8 mouse cellular contexts compared by ENCODE assay signal in the genomic region with DNA sequence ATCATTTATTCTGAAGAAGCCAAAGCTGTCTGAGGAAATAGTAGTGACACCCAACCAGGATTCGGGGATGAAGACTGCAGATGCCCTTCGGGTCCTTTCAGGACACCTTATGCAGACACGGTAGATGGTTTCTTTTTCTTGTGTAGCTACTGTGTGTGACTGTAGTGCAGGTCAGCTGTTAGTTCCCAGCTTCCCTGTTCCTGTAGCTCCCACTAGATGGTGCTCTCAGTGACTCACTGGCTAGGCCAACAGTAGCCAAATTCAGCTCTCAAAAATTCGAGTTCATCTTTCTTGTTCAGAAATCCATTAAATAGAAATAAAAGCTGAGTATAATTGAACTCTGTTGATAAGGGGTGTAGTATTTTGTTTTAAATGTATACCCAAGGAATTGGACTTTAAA. TPM values are rescaled to one million over a fixed set of nuclear protein-coding genes. Genes with fewer than 3 reads are reported as not detected.
DNase-seq lines count a peak whose midpoint lies in the region; ATAC-seq lines count a peak whose summit lies in the region.
"Had no signal": no experiment of that assay in that cellular context is flagged by ENCODE, and none has a peak within 500 bp of the region (broad histone marks: within the 10 kb centered on the region; RNA-seq: fewer than 3 reads in every experiment).

No protein-coding gene starts in this region.

- peak; percentile 58 for DNase-seq in hindbrain, embryonic 14.5 days (ENCODE audit: low spot score)
- no peak for DNase-seq in hindbrain, embryonic 10.5 days (ENCODE audit: low spot score)
- DNase-seq in CD4-positive, CD25-positive, alpha-beta regulatory T cell, adult 2 months (ENCODE audit: low read depth, low spot score): peak; percentile 35
- DNase-seq in MN1 (ENCODE audit: low spot score): peak; percentile 46

- no peaks in the 10 kb centered on the region for H3K9me3 ChIP-seq in hindbrain, embryonic 14.5 days (ENCODE audit: control insufficient read depth, low read length)
- no peaks in the 10 kb centered on the region for H3K9me3 ChIP-seq in hindbrain, embryonic 10.5 days
- H3K9me3 ChIP-seq: limb, embryonic 13.5 days had no signal

- H3K27me3 ChIP-seq in hindbrain, embryonic 14.5 days (ENCODE audit: control insufficient read depth, insufficient read depth, low read length): no peaks in the 10 kb centered on the region
- no peaks in the 10 kb centered on the region for H3K27me3 ChIP-seq in hindbrain, embryonic 10.5 days (ENCODE audit: insufficient read depth, poor library complexity, severe bottlenecking)
- H3K27me3 ChIP-seq: limb, embryonic 13.5 days had no signal

- 0 out of 2 replicates have a peak, but pooled peaks have one; percentile 40 for ATAC-seq in hindbrain, embryonic 14.5 days (ENCODE audit: low FRiP score)
- ATAC-seq in granulocyte monocyte progenitor cell, adult 5-6 weeks (replicated peaks; ENCODE audit: poor library complexity, severe bottlenecking): peak; percentile 66; the same call in 1 of the 2 replicates
- peak; percentile 71; the same call in 1 of the 2 replicates for ATAC-seq in megakaryocyte-erythroid progenitor cell, adult 5-6 weeks (replicated peaks; ENCODE audit: low FRiP score, low TSS enrichment, poor library complexity, severe bottlenecking)
- no peak for ATAC-seq in erythroblast, adult 5-6 weeks (replicated peaks; ENCODE audit: low FRiP score, poor library complexity, severe bottlenecking)

- no peaks in the 10 kb centered on the region for H3K4me1 ChIP-seq in hindbrain, embryonic 14.5 days (replicated peaks; ENCODE audit: control insufficient read depth, insufficient read depth, low read length)
- no peaks in the 10 kb centered on the region for H3K4me1 ChIP-seq in hindbrain, embryonic 10.5 days (replicated peaks)
- H3K4me1 ChIP-seq: limb, embryonic 13.5 days had no signal

- H3K9ac ChIP-seq in hindbrain, embryonic 14.5 days: no peak overlapping the region
- H3K9ac ChIP-seq: limb, embryonic 13.5 days had no signal

- H3K4me2 ChIP-seq in hindbrain, embryonic 14.5 days (replicated peaks): no peak overlapping the region
- H3K4me2 ChIP-seq: limb, embryonic 13.5 days had no signal

- 78% methylated on average over 4 of the region's 4 CpGs for WGBS in hindbrain, embryonic 14.5 days
- 83% methylated on average over 4 of the region's 4 CpGs for WGBS in hindbrain, embryonic 10.5 days

- H3K36me3 ChIP-seq in hindbrain, embryonic 14.5 days (replicated peaks; ENCODE audit: control insufficient read depth, insufficient read depth): peaks cover 92% of the 10 kb centered on the region
- H3K36me3 ChIP-seq in hindbrain, embryonic 10.5 days: peaks cover 98% of the 10 kb centered on the region

- no peak overlapping the region for H3K27ac ChIP-seq in hindbrain, embryonic 14.5 days
- no peak overlapping the region for H3K27ac ChIP-seq in hindbrain, embryonic 10.5 days
- H3K27ac ChIP-seq: limb, embryonic 13.5 days had no signal

- H3K4me3 ChIP-seq in hindbrain, embryonic 14.5 days (replicated peaks; ENCODE audit: low read length): no peak overlapping the region
- H3K4me3 ChIP-seq in hindbrain, embryonic 10.5 days: no peak overlapping the region
- H3K4me3 ChIP-seq: limb, embryonic 13.5 days had no signal

RNA-seq across cellular contexts. Expression of a gene that starts 32.4 kb away (rescaled TPM):
- polyA plus RNA-seq in hindbrain, embryonic 14.5 days (2014; fragmentation: Nextera tagmentation; extraction: Ambion mirVana): 120 and 123 TPM in 2 replicates
- polyA plus RNA-seq in hindbrain, embryonic 10.5 days (2016; fragmentation: Nextera tagmentation; extraction: Ambion mirVana): 119 and 133 TPM in 2 replicates
- 123 and 138 TPM in 2 replicates for total RNA-seq in granulocyte monocyte progenitor cell, adult 5-6 weeks (2014; fragmentation: Nextera tagmentation)
- total RNA-seq in granulocyte monocyte progenitor cell, adult 5-6 weeks (2017): 99.0 and 116 TPM in 2 replicates
- total RNA-seq in megakaryocyte-erythroid progenitor cell, adult 5-6 weeks (2014; fragmentation: Nextera tagmentation): 186 and 193 TPM in 2 replicates
- 106 and 111 TPM in 2 replicates for total RNA-seq in megakaryocyte-erythroid progenitor cell, adult 5-6 weeks (2017)
- total RNA-seq in erythroblast, adult 5-6 weeks (2015; ENCODE audit: low replicate concordance): 50.4 and 53.4 TPM in 2 replicates
- 38.3 and 39.4 TPM in 2 replicates for total RNA-seq in erythroblast, adult 5-6 weeks (2017; ENCODE audit: low replicate concordance)

RNA-seq across cellular contexts. Expression of a gene that starts 41.9 kb away (rescaled TPM):
- 2.9 and 4.9 TPM in 2 replicates for polyA plus RNA-seq in hindbrain, embryonic 14.5 days (2014; fragmentation: Nextera tagmentation; extraction: Ambion mirVana)
- polyA plus RNA-seq in hindbrain, embryonic 10.5 days (2016; fragmentation: Nextera tagmentation; extraction: Ambion mirVana): 5.3 and 6.1 TPM in 2 replicates
- total RNA-seq in granulocyte monocyte progenitor cell, adult 5-6 weeks (2014; fragmentation: Nextera tagmentation): 4.7 and 7.8 TPM in 2 replicates
- total RNA-seq in granulocyte monocyte progenitor cell, adult 5-6 weeks (2017): 2.7 and 3.2 TPM in 2 replicates
- total RNA-seq in megakaryocyte-erythroid progenitor cell, adult 5-6 weeks (2014; fragmentation: Nextera tagmentation): 3.0 and 7.5 TPM in 2 replicates
- total RNA-seq in megakaryocyte-erythroid progenitor cell, adult 5-6 weeks (2017): 1.6 and 4.7 TPM in 2 replicates
- total RNA-seq in erythroblast, adult 5-6 weeks (2015; ENCODE audit: low replicate concordance): 0.21 and 0.58 TPM in 2 replicates
- total RNA-seq in erythroblast, adult 5-6 weeks (2017; ENCODE audit: low replicate concordance): 0.70 and 2.2 TPM in 2 replicates
